Mouse (Mus musculus) small intestine, adult 2 months (tissue): ENCODE measurements around the gene Cdh12.

Experiments
- CTCF ChIP-seq: fragments of 200-500 bp; IDR thresholded peaks from 2 replicates; pipeline ENCODE4 v1.5.1; 2012; ENCODE audit warnings: low read depth, mild to moderate bottlenecking, control low read depth, inconsistent platforms, low read length, moderate library complexity, mixed read lengths; ENCODE audit not compliant: insufficient replicate concordance, insufficient read length; ENCODE audit errors: extremely low read depth
- POLR2A ChIP-seq: fragments of 200-500 bp; IDR thresholded peaks from 2 replicates; pipeline ENCODE4 v1.6.1; 2012; ENCODE audit warnings: low read depth, mild to moderate bottlenecking, control low read depth, inconsistent platforms, low read length, moderate library complexity

DNA sequence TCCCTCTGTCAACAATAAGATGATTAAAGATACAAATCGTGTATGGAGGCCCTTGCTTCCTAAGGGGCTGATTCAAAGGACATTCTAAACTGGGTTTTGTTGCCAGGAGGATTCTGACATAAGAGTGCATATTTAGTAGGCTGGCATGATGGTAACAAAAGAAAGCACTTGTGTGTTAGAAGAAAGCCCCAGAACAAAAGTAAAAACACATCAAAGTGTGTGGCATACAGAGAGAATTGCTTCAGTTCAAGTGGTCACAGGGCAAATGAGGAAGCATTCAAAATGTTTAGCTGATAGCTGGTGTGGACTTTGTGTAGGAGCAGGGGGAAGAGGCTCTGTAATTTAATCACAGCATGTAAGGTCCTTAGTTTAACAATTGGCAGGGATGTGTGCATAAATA, 559.4 kb downstream of the Cdh12 start:
- TF ChIP-seq CTCF (no peak), POLR2A (no peak)
